Mouse (Mus musculus): Measurements from ENCODE around the gene Anxa10. TPM values are rescaled to one million over a fixed set of nuclear protein-coding genes. Genes with fewer than 3 reads are reported as not detected.

The Anxa10 gene
- not detected for polyA plus RNA-seq (2012; fragmentation: generic; extraction: Trizol)

GRCm38 (mm10) chr8:62123098-62123497, at the start of gene Anxa10:
Anxa10 (minus strand) TSS chr8:62123150.

Other genes with a start within 250 kb of the Anxa10 start
- 10 to 100 TPM in 1 of 2 experiments, 1 to 10 TPM in 1; 9.7 to 72.0 TPM for gene Palld, start 220.5 kb downstream of the Anxa10 start, polyA plus RNA-seq (2012; fragmentation: generic; extraction: Trizol)
- gene Ddx60, start 195.1 kb downstream of the Anxa10 start, polyA plus RNA-seq (2012; fragmentation: generic; extraction: Trizol): under 1 TPM in 1 of 2 experiments, not detected in 1; 0.04 TPM

All from C3H10T1/2 (cell line).